Mouse (Mus musculus) lung, postnatal 0 days (tissue): ENCODE measurements around the gene Mtif3. TPM values are rescaled to one million over a fixed set of nuclear protein-coding genes. Genes with fewer than 3 reads are reported as not detected.
A peak's percentile ranks its signal among the peaks of the same experiment; 100 is the strongest.
"Not testable (repeated sequence)": the region's sequence is repeated elsewhere in the genome, so short reads cannot be mapped to it uniquely, and the experiment has no call there.

ENCODE experiments used
- ATAC-seq: fragments of 200-750 bp; cut with Nextera tagmentation; 2 replicates; pipeline ENCODE4 v1.8.0; 2017; ENCODE audit warnings: moderate library complexity
- DNase-seq: peaks from one replicate; pipeline ENCODE4 v3.0.0-alpha.2; 2016; ENCODE audit warnings: low spot score
- H3K27ac ChIP-seq: fragments of 300-500 bp; sonication (generic); 2 replicates; pipeline ENCODE4 v1.5.1; 2014; ENCODE audit warnings: antibody characterized with exemption, mild to moderate bottlenecking, low read length, mixed read lengths
- H3K27me3 ChIP-seq: fragments of 300-500 bp; sonication (generic); replicated peaks from 2 replicates; pipeline ENCODE4 v1.6.1; 2014; ENCODE audit warnings: low read length, mixed read lengths; ENCODE audit not compliant: insufficient read depth
- H3K36me3 ChIP-seq: fragments of 300-500 bp; sonication (generic); 2 replicates; pipeline ENCODE4 v1.6.1; 2014; ENCODE audit warnings: low read length, mixed read lengths; ENCODE audit not compliant: insufficient read depth
- H3K4me1 ChIP-seq: fragments of 300-500 bp; sonication (generic); 2 replicates; pipeline ENCODE4 v1.6.1; 2014; ENCODE audit warnings: antibody characterized with exemption, low read depth, low read length, mixed read lengths; ENCODE audit not compliant: insufficient read depth
- H3K4me2 ChIP-seq: fragments of 300-500 bp; sonication (generic); replicated peaks from 2 replicates; pipeline ENCODE4 v1.6.1; 2014; ENCODE audit warnings: low read depth, mild to moderate bottlenecking, low read length, moderate library complexity, mixed read lengths
- H3K4me3 ChIP-seq: fragments of 300-500 bp; sonication (generic); 2 replicates; pipeline ENCODE4 v1.5.1; 2014; ENCODE audit warnings: low read depth, low read length
- H3K9ac ChIP-seq: fragments of 300-500 bp; sonication (generic); replicated peaks from 2 replicates; pipeline ENCODE4 v1.6.1; 2014; ENCODE audit warnings: low read depth, mild to moderate bottlenecking
- H3K9me3 ChIP-seq: fragments of 300-500 bp; sonication (generic); 2 replicates; pipeline ENCODE4 v1.6.1; 2016; ENCODE audit warnings: low read length, mixed read lengths
- CTCF ChIP-seq: IDR thresholded peaks from 2 replicates; pipeline ENCODE4 v1.5.1; 2016; ENCODE audit warnings: antibody characterized with exemption, mild to moderate bottlenecking
- EP300 ChIP-seq: IDR thresholded peaks from 2 replicates; pipeline ENCODE4 v1.6.1; 2016; ENCODE audit warnings: antibody characterized with exemption, mild to moderate bottlenecking, control low read depth
- WGBS: fragments of 180-500 bp; shearing (Covaris S2); extraction: QIAGEN DNeasy Blood & Tissue Kit; methylation state at CpG from one replicate; pipeline ENCODE4 v1.1.7; 2014; 5-methylcytosine and 5-hydroxymethylcytosine counted together
- polyA plus RNA-seq: library from polyadenylated mRNA; unstranded; fragments of >200 nt; fragmentation: Nextera tagmentation; extraction: Ambion mirVana; gene quantifications from 2 replicates; pipeline ENCODE4 v1.2.1, GENCODE M21; 2015

Mtif3 gene
- polyA plus RNA-seq, 1 experiment from 2014 or later = 19.2 TPM

GRCm38 (mm10) chr5:146946682-146947081, 16.9 kb downstream of the Mtif3 start:
- 67% methylated on average over 9 of the region's 9 CpGs for WGBS
- Histone ChIP-seq H3K27ac (no peak overlapping the region), H3K27me3 (no peaks in the 10 kb centered on the region), H3K4me1 (no peaks in the 10 kb centered on the region), H3K4me3 (no peak overlapping the region), H3K9me3 (no peaks in the 10 kb centered on the region), H3K9ac (no peak overlapping the region), H3K36me3 (peaks cover under 1% of the 10 kb centered on the region; the same call in 1 of the 2 replicates), H3K4me2 (no peak overlapping the region)
- no peak for TF ChIP-seq CTCF
- TF ChIP-seq EP300 = peak; percentile 60; the same call in 1 of the 2 replicates
- DNase-seq = peak; percentile 52
- ATAC-seq = no peak

- no peaks in the 10 kb centered on the region for H3K27me3 ChIP-seq
- no peak overlapping the region for H3K27ac ChIP-seq
- H3K4me2 ChIP-seq = no peak overlapping the region
- ATAC-seq (no peak), DNase-seq (no peak)
- no peaks in the 10 kb centered on the region for H3K36me3 ChIP-seq
- no peaks in the 10 kb centered on the region for H3K9me3 ChIP-seq
- no peaks in the 10 kb centered on the region for H3K4me1 ChIP-seq
- no peak overlapping the region for H3K9ac ChIP-seq
- WGBS = 91% methylated on average over 2 of the region's 2 CpGs
- H3K4me3 ChIP-seq = no peak overlapping the region
- no peak for TF ChIP-seq EP300
- peak; percentile 24; the same call in 1 of the 2 replicates for TF ChIP-seq CTCF
Observed at GRCm38 (mm10) chr5:146944568-146944967, 19.0 kb downstream of the Mtif3 start.

- 76% methylated on average over 15 of the region's 15 CpGs for WGBS
- H3K4me2 ChIP-seq = no peak overlapping the region
- no peaks in the 10 kb centered on the region for H3K9me3 ChIP-seq
- DNase-seq (no peak), ATAC-seq (no peak)
- no peak overlapping the region for H3K27ac ChIP-seq
- TF ChIP-seq EP300 (no peak), CTCF (no peak)
- H3K27me3 ChIP-seq = no peaks in the 10 kb centered on the region
- no peaks in the 10 kb centered on the region for H3K36me3 ChIP-seq
- no peaks in the 10 kb centered on the region for H3K4me1 ChIP-seq
- no peak overlapping the region for H3K4me3 ChIP-seq
- no peak overlapping the region for H3K9ac ChIP-seq
Observed at GRCm38 (mm10) chr5:146942965-146943364, 20.6 kb downstream of the Mtif3 start.

- WGBS = 10% methylated on average over 2 of the region's 2 CpGs
Observed at GRCm38 (mm10) chr5:146941939-146942338, 21.7 kb downstream of the Mtif3 start.

GRCm38 (mm10) chr5:146940219-146940618, 23.4 kb downstream of the Mtif3 start:
- WGBS = 23% methylated on average over 7 of the region's 7 CpGs
- no peak for ATAC-seq

More at GRCm38 (mm10) chr5:146941939-146942338, 21.7 kb downstream of the Mtif3 start:
- H3K4me2 ChIP-seq, H3K9me3 ChIP-seq, ATAC-seq, DNase-seq, H3K27ac ChIP-seq, H3K4me3 ChIP-seq, H3K27me3 ChIP-seq, H3K4me1 ChIP-seq, H3K36me3 ChIP-seq, H3K9ac ChIP-seq: not testable (repeated sequence)

GRCm38 (mm10) chr5:146939109-146939796, 24.3 kb downstream of the Mtif3 start:
- Histone ChIP-seq H3K4me1 (no peaks in the 10 kb centered on the region), H3K4me3 (no peak overlapping the region), H3K9me3 (no peaks in the 10 kb centered on the region), H3K36me3 (no peaks in the 10 kb centered on the region), H3K27ac (no peak overlapping the region), H3K4me2 (no peak overlapping the region), H3K27me3 (no peaks in the 10 kb centered on the region), H3K9ac (no peak overlapping the region)
- DNase-seq (no peak), ATAC-seq (no peak)
- TF ChIP-seq CTCF (peak; percentile 57), EP300 (no peak)
- WGBS = 81% methylated on average over 16 of the region's 16 CpGs

More at GRCm38 (mm10) chr5:146940219-146940618, 23.4 kb downstream of the Mtif3 start:
- H3K4me2 ChIP-seq = no peak overlapping the region
- H3K4me1 ChIP-seq = no peaks in the 10 kb centered on the region
- peak; percentile 66 for DNase-seq
- no peaks in the 10 kb centered on the region for H3K36me3 ChIP-seq
- H3K4me3 ChIP-seq = no peak overlapping the region
- H3K9ac ChIP-seq = no peak overlapping the region
- H3K27me3 ChIP-seq = no peaks in the 10 kb centered on the region
- no peaks in the 10 kb centered on the region for H3K9me3 ChIP-seq
- H3K27ac ChIP-seq = no peak overlapping the region
- TF ChIP-seq CTCF (peak; percentile 89), EP300 (no peak)
